Mouse (Mus musculus) T-helper 1 cell (primary cell): Measurements from ENCODE around the gene Smim1.

Experiments
- in situ Hi-C: fragments of 300-600 bp; cut with MboI, MseI; formaldehyde crosslinking; loops from one replicate; pipeline ENCODE4 v1.15.1; 2025; ENCODE audit warnings: high pct_unique_total_duplicates

Smim1 gene

GRCm38 (mm10) chr4:154021432-154021831 is 4.6 kb downstream of the Smim1 start:
- in situ Hi-C loops, result no loop called here

GRCm38 (mm10) chr4:154019571-154019970 is 6.5 kb downstream of the Smim1 start:
- in situ Hi-C loops, result no loop called here

- in situ Hi-C loops, result no loop called here
These were observed 10.6 kb downstream of the Smim1 start for GRCm38 (mm10) chr4:154015476-154015875.

GRCm38 (mm10) chr4:154012132-154012882 is 13.7 kb downstream of the Smim1 start:
- in situ Hi-C loops, result loop anchor here (5.0 kb wide), 1 partner anchor 40 kb away; no protein-coding TSS in a partner anchor

GRCm38 (mm10) chr4:154011646-154012089 is 14.4 kb downstream of the Smim1 start, which contains the start of gene Lrrc47:
Gene Lrrc47, plus strand, starts transcription at chr4:154011731.
- in situ Hi-C loops, result loop anchor here (5.0 kb wide), 1 partner anchor 39 kb away; no protein-coding TSS in a partner anchor

- in situ Hi-C loops, result loop anchor here (5.0 kb wide), 1 partner anchor 39 kb away; no protein-coding TSS in a partner anchor
These were observed 15.0 kb downstream of the Smim1 start for GRCm38 (mm10) chr4:154010907-154011645.

- in situ Hi-C loops, result no loop called here
These were observed 18.3 kb downstream of the Smim1 start for GRCm38 (mm10) chr4:154007759-154008158.

- in situ Hi-C loops, result no loop called here
These were observed 19.8 kb downstream of the Smim1 start for GRCm38 (mm10) chr4:154006264-154006663.

GRCm38 (mm10) chr4:154005488-154005887 is 20.5 kb downstream of the Smim1 start:
- in situ Hi-C loops, result no loop called here

- in situ Hi-C loops, result no loop called here
These were observed 32.5 kb downstream of the Smim1 start for GRCm38 (mm10) chr4:153993505-153993904.

GRCm38 (mm10) chr4:153992715-153993114 is 33.3 kb downstream of the Smim1 start:
- in situ Hi-C loops, result no loop called here

- in situ Hi-C loops, result no loop called here
These were observed 45.6 kb downstream of the Smim1 start for GRCm38 (mm10) chr4:153980470-153980869.

- in situ Hi-C loops, result no loop called here
These were observed 46.8 kb downstream of the Smim1 start for GRCm38 (mm10) chr4:153979243-153979642.

- in situ Hi-C loops, result no loop called here
These were observed 50.3 kb downstream of the Smim1 start for GRCm38 (mm10) chr4:153975768-153976167.

GRCm38 (mm10) chr4:153975292-153975662 is 50.8 kb downstream of the Smim1 start:
- in situ Hi-C loops, result no loop called here

- in situ Hi-C loops, result loop anchor here (5.0 kb wide), 1 partner anchor 38 kb away; the partner anchor contains the start of gene Lrrc47
These were observed 51.4 kb downstream of the Smim1 start, which contains the start of the genes Dffb and Cep104 for GRCm38 (mm10) chr4:153974431-153975291. Gene Dffb, minus strand, starts transcription at chr4:153975126. Gene Cep104, plus strand, starts transcription at chr4:153975194.
